Comparison of ENCODE assay signal across 8 mouse cellular contexts in the genomic region with DNA sequence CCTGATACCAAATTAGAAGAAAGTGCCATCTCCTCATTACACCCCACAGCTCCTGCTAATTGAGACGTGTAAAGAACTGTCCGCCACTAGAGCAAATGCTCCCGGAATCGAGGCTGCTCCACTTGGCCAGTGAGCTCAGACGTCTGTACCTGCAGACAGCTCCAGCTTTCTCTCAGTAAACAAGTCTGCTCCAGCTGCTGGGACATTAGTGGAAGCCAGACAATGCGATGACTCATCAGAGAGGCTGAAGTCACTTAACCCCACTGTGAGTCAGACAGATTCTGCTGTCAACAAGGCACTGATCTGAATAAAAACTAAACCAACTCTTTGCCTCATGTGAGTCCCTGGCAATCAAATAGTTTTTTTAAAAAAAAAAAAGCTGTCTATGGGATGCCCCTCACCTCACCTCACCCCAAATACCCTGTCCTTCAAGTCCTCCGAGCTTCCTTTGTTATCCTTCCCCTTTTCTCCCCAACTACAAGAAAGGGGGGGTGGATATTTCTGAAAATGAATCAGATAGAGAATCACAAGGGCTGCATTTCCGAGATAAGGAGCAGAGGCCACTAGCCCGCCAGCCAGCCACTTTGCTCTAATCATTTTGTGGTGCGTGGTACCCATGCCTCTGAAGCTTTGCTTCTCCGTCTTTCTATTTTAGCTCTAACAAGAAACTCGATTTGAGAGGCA. TPM values are rescaled to one million over a fixed set of nuclear protein-coding genes. Genes with fewer than 3 reads are reported as not detected.
DNase-seq lines count a peak whose midpoint lies in the region; ATAC-seq and TF ChIP-seq lines count a peak whose summit lies in the region.
"Had no signal": no experiment of that assay in that cellular context is flagged by ENCODE, and none has a peak within 500 bp of the region (broad histone marks: within the 10 kb centered on the region; RNA-seq: fewer than 3 reads in every experiment).

No protein-coding gene starts in this region.

- no peaks in the 10 kb centered on the region for H3K27me3 ChIP-seq in stomach, postnatal 0 days (ENCODE audit: control insufficient read depth, insufficient read depth, low read length)
- H3K27me3 ChIP-seq: embryonic facial prominence, embryonic 13.5 days had no signal

- H3K9me3 ChIP-seq in stomach, postnatal 0 days (ENCODE audit: control insufficient read depth, low read length), result no peaks in the 10 kb centered on the region
- H3K9me3 ChIP-seq: embryonic facial prominence, embryonic 13.5 days had no signal

- peak; percentile 61 for DNase-seq in ovary, adult 18-20 months (ENCODE audit: low spot score)
- no peak for DNase-seq in ovary, postnatal 14 days (ENCODE audit: low spot score)
- DNase-seq in adrenal gland, postnatal 10 days, result peak; percentile 55
- peak; percentile 69 to 83 for DNase-seq in heart, adult 18-20 months
- peak; percentile 14 to 29 for DNase-seq in kidney, postnatal 36 days
- peak; percentile 28 for DNase-seq in stomach, postnatal 0 days (ENCODE audit: low spot score)
- no peak for DNase-seq in spleen, postnatal 14 days (ENCODE audit: low spot score in 2 of 2)

- H3K9ac ChIP-seq in stomach, postnatal 0 days (ENCODE audit: low read length), result no peak overlapping the region
- H3K9ac ChIP-seq: embryonic facial prominence, embryonic 13.5 days had no signal

- peak; percentile 87; the same call in 1 of the 2 replicates for ATAC-seq in stomach, postnatal 0 days (ENCODE audit: low FRiP score, low TSS enrichment)

- no peak for TF ChIP-seq EP300 in stomach, postnatal 0 days (optimal IDR thresholded peaks at IDR 0.05)

- no peak overlapping the region for H3K27ac ChIP-seq in stomach, postnatal 0 days (replicated peaks)
- H3K27ac ChIP-seq: embryonic facial prominence, embryonic 13.5 days had no signal

- no peaks in the 10 kb centered on the region for H3K4me1 ChIP-seq in stomach, postnatal 0 days (replicated peaks; ENCODE audit: control insufficient read depth, insufficient read depth)
- H3K4me1 ChIP-seq: embryonic facial prominence, embryonic 13.5 days had no signal

- H3K4me2 ChIP-seq in stomach, postnatal 0 days (replicated peaks; ENCODE audit: low read depth), result no peak overlapping the region
- H3K4me2 ChIP-seq: embryonic facial prominence, embryonic 13.5 days had no signal

- no peaks in the 10 kb centered on the region for H3K36me3 ChIP-seq in stomach, postnatal 0 days (ENCODE audit: control insufficient read depth, insufficient read depth, low read length)
- H3K36me3 ChIP-seq: embryonic facial prominence, embryonic 13.5 days had no signal

- 32% methylated on average over 12 of the region's 12 CpGs for WGBS in stomach, postnatal 0 days

- no peak overlapping the region for H3K4me3 ChIP-seq in stomach, postnatal 0 days (ENCODE audit: low read depth, low read length)
- H3K4me3 ChIP-seq: embryonic facial prominence, embryonic 13.5 days had no signal

- no peak for TF ChIP-seq CTCF in stomach, postnatal 0 days (IDR thresholded peaks at IDR 0.05; ENCODE audit: low read depth)

RNA-seq across cellular contexts. Expression of a gene that starts 31.6 kb away (rescaled TPM):
- total RNA-seq in adrenal gland, postnatal 10 days (2021), result 10 to 100 TPM in 1 of 2 experiments, 1 to 10 TPM in 1; 7.5 to 10.3 TPM
- 1 to 10 TPM; 4.7 to 6.1 TPM for total RNA-seq in heart, adult 18-20 months (2021)
- polyA plus RNA-seq in stomach, postnatal 0 days (2015; fragmentation: Nextera tagmentation; extraction: Ambion mirVana), result 2.1 and 2.6 TPM in 2 replicates

RNA-seq across cellular contexts. Expression of a gene that starts 38.9 kb away (rescaled TPM):
- total RNA-seq in adrenal gland, postnatal 10 days (2021), result 10 to 100 TPM; 13.1 to 13.5 TPM
- total RNA-seq in heart, adult 18-20 months (2021), result 1 to 10 TPM; 4.6 to 4.9 TPM
- 9.0 and 9.1 TPM in 2 replicates for polyA plus RNA-seq in stomach, postnatal 0 days (2015; fragmentation: Nextera tagmentation; extraction: Ambion mirVana)

Comparison
In these comparisons a context has a peak if more than half of its experiments do, and no peak if none do; other contexts are left out.
1. DNase-seq: peak in ovary, adult 18-20 months (single experiment), adrenal gland, postnatal 10 days (single experiment), heart, adult 18-20 months (2 of 2), kidney, postnatal 36 days (2 of 2) and stomach, postnatal 0 days (single experiment); none in ovary, postnatal 14 days (single experiment) and spleen, postnatal 14 days (0 of 2).